Mouse (Mus musculus): ENCODE results near the gene Kcna6. TPM values are rescaled to one million over a fixed set of nuclear protein-coding genes. Genes with fewer than 3 reads are reported as not detected.

Kcna6 gene
- 49.2 and 49.6 TPM in 2 replicates for total RNA-seq (2014; rRNA removed)
- polyA plus RNA-seq (2015; fragmentation: Nextera tagmentation; extraction: Ambion mirVana), result 14.4 and 19.9 TPM in 2 replicates

DNA sequence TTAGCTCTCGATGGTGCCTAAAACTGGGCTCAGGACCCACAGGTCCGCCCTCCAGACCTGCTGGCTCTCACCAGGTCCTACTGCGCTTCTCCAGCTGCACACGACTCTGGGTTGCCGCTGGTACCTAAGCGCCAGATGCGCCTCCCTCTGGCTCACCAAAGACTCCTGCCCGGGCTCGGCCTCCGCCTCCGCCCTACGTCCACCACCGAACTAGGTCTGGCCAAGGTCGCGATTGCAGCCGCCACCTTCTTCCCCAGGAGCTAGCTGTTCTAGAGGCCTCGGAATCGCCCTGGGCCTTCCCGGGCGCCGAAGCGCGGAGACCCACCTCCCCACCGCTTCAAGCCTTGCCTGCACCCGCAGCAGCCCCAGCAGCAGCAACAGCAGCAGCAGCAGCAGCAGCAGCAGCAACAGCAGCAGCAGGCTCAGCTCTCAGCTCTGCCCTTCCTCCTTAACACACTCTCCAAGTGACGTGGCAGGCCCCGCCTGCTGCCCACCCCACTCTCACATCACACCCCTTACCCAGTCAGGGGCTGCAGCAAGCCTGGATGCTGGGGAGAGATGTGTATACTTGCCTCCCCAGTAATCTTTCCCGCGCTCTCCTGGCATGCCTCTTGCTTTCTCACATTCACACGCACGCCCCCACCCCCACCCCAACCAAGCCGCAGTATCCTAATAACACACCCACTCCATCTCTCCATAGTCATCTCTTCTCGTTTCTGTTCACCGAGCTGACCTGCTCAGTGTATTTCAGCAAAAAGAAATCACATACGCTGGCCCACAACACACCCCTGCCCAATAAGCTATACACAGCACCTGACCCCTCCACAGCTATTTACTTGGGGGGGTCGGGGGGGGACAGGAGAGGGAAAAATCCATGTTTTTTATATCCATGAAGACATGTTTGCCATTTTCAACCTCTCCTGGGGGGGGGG lies at the start of gene Kcna6:
Gene Kcna6, minus strand, starts transcription at position 464 of the 932 bp plus-strand sequence.
- peak within 1 kb of the TSS; percentile 85 for H3K4me2 ChIP-seq (ENCODE audit: low read depth)
- ATAC-seq (peak; percentile 95), DNase-seq (peak; percentile 83)
- peaks cover 18% of the 10 kb centered on the region for H3K4me1 ChIP-seq (ENCODE audit: insufficient read depth)
- H3K36me3 ChIP-seq (ENCODE audit: insufficient read depth), result no peaks in the 10 kb centered on the region; the same call in 1 of the 2 replicates
- H3K4me3 ChIP-seq (ENCODE audit: low read depth, low read length), result peak within 1 kb of the TSS; percentile 63
- WGBS, result 2% methylated on average over 36 of the region's 36 CpGs
- TF ChIP-seq CTCF (IDR thresholded peaks at IDR 0.05; ENCODE audit: low read depth), result no peak
- no peaks in the 10 kb centered on the region for H3K9me3 ChIP-seq (ENCODE audit: low read length)
- peak within 1 kb of the TSS; percentile 66 for H3K9ac ChIP-seq
- H3K27ac ChIP-seq (ENCODE audit: low read depth, low read length), result peak within 1 kb of the TSS; percentile 77
- no peaks in the 10 kb centered on the region for H3K27me3 ChIP-seq (ENCODE audit: insufficient read depth, low read length)

DNA sequence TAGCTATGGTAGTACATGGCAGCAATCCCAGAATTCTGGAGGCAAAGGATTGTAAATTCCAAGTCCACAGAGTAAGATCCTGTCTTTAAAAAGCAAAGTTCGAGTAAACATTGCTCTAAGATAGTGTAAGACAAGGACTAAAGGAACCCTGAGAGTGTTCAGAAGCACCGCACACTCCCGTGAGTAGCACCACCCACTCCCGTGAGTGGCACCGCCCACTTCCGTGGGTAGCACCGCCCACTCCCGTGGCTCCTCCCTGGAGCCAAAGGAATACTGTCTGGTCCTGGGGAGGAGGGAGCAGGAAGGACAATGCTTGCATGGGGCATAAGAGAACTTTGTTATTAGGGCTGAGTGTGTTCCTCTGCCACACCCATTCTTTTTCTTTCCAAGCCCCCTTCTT lies 48.4 kb upstream of the Kcna6 start:
- no peak overlapping the region for H3K9ac ChIP-seq
- H3K9me3 ChIP-seq (ENCODE audit: low read length), result no peaks in the 10 kb centered on the region
- TF ChIP-seq CTCF (IDR thresholded peaks at IDR 0.05; ENCODE audit: low read depth), result no peak
- H3K4me3 ChIP-seq (ENCODE audit: low read depth, low read length), result no peak overlapping the region
- H3K4me2 ChIP-seq (ENCODE audit: low read depth), result no peak overlapping the region
- no peaks in the 10 kb centered on the region for H3K27me3 ChIP-seq (ENCODE audit: insufficient read depth, low read length)
- no peaks in the 10 kb centered on the region for H3K4me1 ChIP-seq (ENCODE audit: insufficient read depth)
- WGBS, result 84% methylated on average over 8 of the region's 8 CpGs
- ATAC-seq (no peak), DNase-seq (no peak)
- H3K36me3 ChIP-seq (ENCODE audit: insufficient read depth), result no peaks in the 10 kb centered on the region
- H3K27ac ChIP-seq (ENCODE audit: low read depth, low read length), result no peak overlapping the region

DNA sequence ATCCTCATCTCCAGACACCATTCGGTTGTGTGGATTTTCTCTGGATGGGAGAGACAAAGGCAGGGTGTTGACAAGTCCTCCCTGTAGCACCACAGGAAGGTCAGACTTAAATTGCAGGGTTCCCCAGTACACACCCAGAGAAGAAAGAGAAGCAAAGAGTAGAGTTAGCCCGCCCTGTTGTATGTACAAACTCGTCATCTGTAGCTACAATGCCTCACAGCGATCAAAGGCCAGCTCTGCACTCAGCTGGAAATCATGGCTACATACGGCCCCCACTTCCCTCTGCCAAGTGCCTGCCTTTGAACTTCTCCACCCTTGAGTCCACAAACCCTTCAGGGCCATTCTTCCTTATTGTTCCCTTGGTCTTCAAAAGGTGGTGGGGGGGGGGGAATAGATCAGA lies 43.7 kb upstream of the Kcna6 start:
- Histone ChIP-seq H3K4me3 (ENCODE audit: low read depth, low read length) (no peak overlapping the region), H3K27me3 (ENCODE audit: insufficient read depth, low read length) (no peaks in the 10 kb centered on the region), H3K4me1 (ENCODE audit: insufficient read depth) (no peaks in the 10 kb centered on the region), H3K4me2 (ENCODE audit: low read depth) (no peak overlapping the region), H3K36me3 (ENCODE audit: insufficient read depth) (no peaks in the 10 kb centered on the region), H3K9me3 (ENCODE audit: low read length) (no peaks in the 10 kb centered on the region), H3K27ac (ENCODE audit: low read depth, low read length) (no peak overlapping the region), H3K9ac (no peak overlapping the region)
- 53% methylated on average over 5 of the region's 5 CpGs for WGBS
- DNase-seq, result no peak
- no peak for TF ChIP-seq CTCF (IDR thresholded peaks at IDR 0.05; ENCODE audit: low read depth)
- ATAC-seq, result no peak

DNA sequence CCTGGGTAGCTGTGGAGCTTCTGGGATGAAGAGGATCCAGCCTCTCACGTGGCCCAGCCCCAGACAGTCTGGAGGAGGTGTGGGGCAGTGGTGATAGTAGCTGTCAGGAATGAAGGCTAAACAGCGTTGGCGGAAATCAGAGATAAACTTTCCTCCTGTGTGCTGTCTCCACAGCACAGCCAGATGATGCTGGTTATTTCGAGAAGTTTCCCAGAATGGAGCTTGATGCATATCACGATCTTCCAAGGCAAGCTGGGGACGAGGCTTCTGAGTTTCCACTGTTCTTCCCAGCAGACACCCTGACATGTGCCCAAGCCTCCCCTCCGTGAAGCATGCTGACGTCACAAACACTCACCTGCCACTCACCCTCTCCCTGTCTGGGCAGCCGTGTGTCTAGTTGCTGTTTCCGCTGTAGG lies 43.2 kb upstream of the Kcna6 start:
- no peak for TF ChIP-seq CTCF (IDR thresholded peaks at IDR 0.05; ENCODE audit: low read depth)
- Histone ChIP-seq H3K27me3 (ENCODE audit: insufficient read depth, low read length) (no peaks in the 10 kb centered on the region), H3K9me3 (ENCODE audit: low read length) (no peaks in the 10 kb centered on the region), H3K4me2 (ENCODE audit: low read depth) (no peak overlapping the region), H3K36me3 (ENCODE audit: insufficient read depth) (no peaks in the 10 kb centered on the region), H3K27ac (ENCODE audit: low read depth, low read length) (no peak overlapping the region), H3K9ac (no peak overlapping the region), H3K4me3 (ENCODE audit: low read depth, low read length) (no peak overlapping the region), H3K4me1 (ENCODE audit: insufficient read depth) (no peaks in the 10 kb centered on the region)
- ATAC-seq (no peak; the same call in 1 of the 2 replicates), DNase-seq (no peak)
- WGBS, result 65% methylated on average over 10 of the region's 10 CpGs

DNA sequence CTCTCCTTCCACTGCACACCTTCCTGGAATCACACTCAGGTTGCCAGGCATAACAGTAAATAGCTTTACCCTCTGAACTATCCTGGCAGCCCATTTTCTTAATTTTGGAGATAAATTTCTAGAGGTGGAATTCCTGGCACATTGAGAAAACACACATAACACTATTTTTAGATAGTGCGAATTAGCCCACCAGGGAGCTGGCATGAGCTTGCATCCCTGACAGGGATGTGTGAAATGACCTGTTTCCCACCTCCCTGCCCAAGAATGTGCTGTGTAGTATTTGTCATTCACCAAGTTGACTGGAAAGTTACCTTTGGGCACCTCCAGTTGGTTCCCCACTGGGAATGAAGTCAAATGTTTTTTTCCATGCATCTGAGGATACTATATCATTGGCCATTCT lies 42.6 kb upstream of the Kcna6 start:
- WGBS, result 71% methylated on average over 1 of the region's 1 CpGs
- H3K27ac ChIP-seq (ENCODE audit: low read depth, low read length), result no peak overlapping the region
- ATAC-seq (no peak), DNase-seq (no peak)
- H3K4me1 ChIP-seq (ENCODE audit: insufficient read depth), result no peaks in the 10 kb centered on the region
- no peak overlapping the region for H3K9ac ChIP-seq
- no peak overlapping the region for H3K4me3 ChIP-seq (ENCODE audit: low read depth, low read length)
- no peaks in the 10 kb centered on the region for H3K27me3 ChIP-seq (ENCODE audit: insufficient read depth, low read length)
- H3K9me3 ChIP-seq (ENCODE audit: low read length), result no peaks in the 10 kb centered on the region
- no peaks in the 10 kb centered on the region for H3K36me3 ChIP-seq (ENCODE audit: insufficient read depth)
- TF ChIP-seq CTCF (IDR thresholded peaks at IDR 0.05; ENCODE audit: low read depth), result no peak
- no peak overlapping the region for H3K4me2 ChIP-seq (ENCODE audit: low read depth)

DNA sequence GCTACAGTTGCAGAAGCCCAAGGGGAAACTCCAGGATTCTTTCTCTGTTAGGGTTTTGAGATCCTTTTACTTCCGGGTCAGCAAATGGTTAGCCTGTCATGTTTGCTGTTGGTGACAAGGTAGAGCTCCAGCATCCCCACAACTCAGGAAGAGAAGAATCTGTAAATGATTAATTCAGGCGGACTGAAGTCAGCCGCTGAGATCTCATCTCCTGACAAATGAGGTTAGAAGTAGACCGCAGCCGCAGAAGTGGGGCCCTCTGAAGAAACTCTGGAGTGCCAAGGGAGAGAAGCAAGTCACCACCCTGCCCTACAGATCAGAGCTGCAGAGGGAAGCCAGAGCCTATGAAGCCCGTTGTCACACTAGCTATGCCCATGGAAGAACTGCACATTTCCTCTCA lies 37.4 kb upstream of the Kcna6 start:
- Histone ChIP-seq H3K9me3 (ENCODE audit: low read length) (no peaks in the 10 kb centered on the region), H3K27me3 (ENCODE audit: insufficient read depth, low read length) (no peaks in the 10 kb centered on the region), H3K9ac (no peak overlapping the region), H3K27ac (ENCODE audit: low read depth, low read length) (no peak overlapping the region), H3K4me2 (ENCODE audit: low read depth) (no peak overlapping the region), H3K36me3 (ENCODE audit: insufficient read depth) (no peaks in the 10 kb centered on the region), H3K4me1 (ENCODE audit: insufficient read depth) (no peaks in the 10 kb centered on the region), H3K4me3 (ENCODE audit: low read depth, low read length) (no peak overlapping the region)
- WGBS, result 87% methylated on average over 6 of the region's 6 CpGs
- TF ChIP-seq CTCF (IDR thresholded peaks at IDR 0.05; ENCODE audit: low read depth), result no peak
- ATAC-seq, result no peak
- no peak for DNase-seq

DNA sequence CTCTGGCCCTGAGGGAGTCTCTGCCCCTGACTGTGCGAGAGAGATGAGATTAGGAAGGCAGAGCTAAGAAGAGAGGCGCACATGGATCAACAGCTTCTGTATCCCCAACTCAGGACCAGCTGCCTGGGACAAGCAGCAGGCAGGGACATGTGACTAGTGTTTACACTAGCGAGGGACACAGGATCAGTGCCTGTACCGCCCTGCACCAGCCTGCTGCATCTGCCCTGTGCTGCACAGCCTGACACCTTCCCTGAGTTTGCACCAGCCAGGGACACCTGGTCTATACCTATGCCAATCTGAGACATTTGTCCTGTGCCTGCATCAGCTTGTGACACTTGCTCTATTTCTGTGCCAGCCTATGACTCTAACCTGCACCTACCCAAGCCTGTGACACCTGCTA lies 33.4 kb upstream of the Kcna6 start:
- H3K9me3 ChIP-seq (ENCODE audit: low read length), result no peaks in the 10 kb centered on the region
- no peak for TF ChIP-seq CTCF (IDR thresholded peaks at IDR 0.05; ENCODE audit: low read depth)
- no peak overlapping the region for H3K4me2 ChIP-seq (ENCODE audit: low read depth)
- no peak overlapping the region for H3K27ac ChIP-seq (ENCODE audit: low read depth, low read length)
- no peak overlapping the region for H3K4me3 ChIP-seq (ENCODE audit: low read depth, low read length)
- H3K27me3 ChIP-seq (ENCODE audit: insufficient read depth, low read length), result no peaks in the 10 kb centered on the region
- DNase-seq (no peak), ATAC-seq (peak; percentile 34)
- WGBS, result 52% methylated on average over 4 of the region's 4 CpGs
- H3K36me3 ChIP-seq (ENCODE audit: insufficient read depth), result no peaks in the 10 kb centered on the region
- H3K4me1 ChIP-seq (ENCODE audit: insufficient read depth), result 0 out of 2 replicates have a peak, but pooled peaks cover 11% of the 10 kb centered on the region
- H3K9ac ChIP-seq, result no peak overlapping the region
